Mouse (Mus musculus) heart, adult 11 months (tissue): ENCODE measurements at regions not wholly inside any gene's neighbourhood (a gene's known extent, or its start where the extent isn't known, plus 50 kb on each side); places are given as distances from the start of the nearest gene placed in this dataset.

Source experiments
- DNase-seq: peaks from one replicate; pipeline ENCODE4 v3.0.0; 2022

- DNase-seq: no peak
Observed at GRCm38 (mm10) chr7:75360874-75361273, 51.8 kb upstream of the Sv2b start.

GRCm38 (mm10) chr7:75362541-75362940 lies 53.5 kb upstream of the Sv2b start:
- no peak for DNase-seq

GRCm38 (mm10) chr7:75365480-75365879 lies 56.4 kb upstream of the Sv2b start:
- no peak for DNase-seq

DNA sequence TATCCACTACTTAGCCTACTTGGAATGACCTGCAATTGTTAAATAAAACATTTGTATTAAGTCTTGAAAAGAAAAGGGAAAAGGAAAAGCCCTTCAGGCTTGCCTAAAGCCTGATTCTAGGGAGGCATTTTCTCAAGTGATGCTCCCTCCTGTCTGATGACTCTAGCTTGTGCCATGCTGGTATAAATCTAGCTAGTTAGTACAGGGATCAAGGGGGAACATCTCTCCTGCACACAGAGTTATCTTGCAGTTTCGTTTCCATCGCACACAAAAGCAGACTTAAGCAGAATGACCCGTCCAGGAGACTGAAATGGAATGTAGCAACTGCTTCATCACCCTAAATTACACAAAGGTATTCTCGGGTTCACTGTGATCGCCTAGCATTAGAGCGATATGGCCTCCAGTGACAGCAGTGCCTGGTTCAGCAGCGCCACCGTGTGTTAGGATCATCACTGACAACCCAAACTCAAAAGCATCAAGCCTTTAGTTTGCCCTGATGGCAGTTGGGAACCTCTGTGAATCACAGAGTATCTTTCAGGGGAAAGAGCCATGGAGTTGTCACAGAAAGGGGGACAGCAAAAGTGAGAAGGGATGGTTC lies 57.3 kb upstream of the Sv2b start:
- DNase-seq: peak; percentile 90

DNA sequence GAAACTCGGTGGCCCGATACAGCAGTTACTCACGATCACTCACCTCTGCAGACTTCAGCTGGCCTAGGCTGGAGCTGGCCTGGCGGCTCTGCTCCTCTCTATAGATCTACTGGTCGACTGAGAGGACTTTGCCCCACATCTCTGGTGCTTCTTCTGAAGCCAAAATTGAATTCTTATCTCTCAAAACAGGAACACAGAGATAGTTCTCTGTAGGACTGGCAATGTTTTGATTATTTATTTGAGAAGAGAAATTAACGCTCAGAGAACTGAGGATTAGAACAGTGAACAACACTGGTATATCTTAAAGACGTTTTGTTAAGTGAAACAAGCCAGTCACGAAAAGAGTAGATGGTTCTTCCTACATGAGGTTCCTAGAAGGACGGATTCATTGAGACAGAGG lies 59.3 kb upstream of the Sv2b start:
- no peak for DNase-seq

- DNase-seq: no peak
Observed at GRCm38 (mm10) chr7:75369366-75369765, 60.3 kb upstream of the Sv2b start.

DNA sequence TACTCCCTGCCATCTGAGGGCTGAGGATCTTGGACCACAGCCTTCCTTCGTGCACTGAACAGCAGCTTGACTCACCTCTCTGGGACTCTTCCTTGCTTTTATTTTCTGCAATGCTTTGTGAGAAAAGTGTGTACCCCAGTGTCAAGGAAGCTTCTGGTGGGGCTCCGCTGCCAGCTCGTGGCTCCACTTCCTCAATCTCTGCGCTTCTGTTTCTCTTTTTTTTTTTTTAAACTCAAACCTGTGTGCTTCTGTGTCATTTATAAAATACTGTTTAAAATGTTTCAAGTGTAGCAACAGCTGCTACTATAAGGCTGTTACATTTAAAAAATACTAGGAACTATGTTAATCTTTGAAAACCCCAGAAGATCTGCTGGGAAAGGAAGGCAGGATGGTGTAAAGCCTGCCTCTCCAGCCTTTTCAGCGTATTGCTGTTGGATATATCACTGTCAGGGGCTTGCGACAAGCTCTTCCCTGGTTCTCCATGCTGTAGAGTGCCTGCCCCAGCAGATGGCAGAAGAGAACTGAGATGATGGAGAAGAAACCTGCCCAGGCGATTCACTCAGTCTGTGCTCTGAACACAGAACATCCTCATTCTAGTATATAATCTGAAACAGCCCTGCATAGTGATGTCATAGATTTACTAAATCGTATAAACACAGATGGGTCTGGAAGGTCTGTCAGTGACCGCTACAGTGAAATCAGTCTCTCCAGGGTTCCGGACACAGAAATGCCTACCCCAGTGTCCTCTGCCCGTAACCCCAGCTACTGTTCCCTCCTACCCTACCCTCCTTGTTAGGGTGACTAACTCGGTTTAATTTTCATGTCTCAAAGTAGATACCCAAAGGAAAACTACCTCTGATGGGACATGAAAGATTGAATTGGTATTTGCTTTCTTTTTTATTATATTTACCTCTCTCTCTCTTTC lies 61.8 kb upstream of the Sv2b start:
- peak; percentile 97 for DNase-seq

DNA sequence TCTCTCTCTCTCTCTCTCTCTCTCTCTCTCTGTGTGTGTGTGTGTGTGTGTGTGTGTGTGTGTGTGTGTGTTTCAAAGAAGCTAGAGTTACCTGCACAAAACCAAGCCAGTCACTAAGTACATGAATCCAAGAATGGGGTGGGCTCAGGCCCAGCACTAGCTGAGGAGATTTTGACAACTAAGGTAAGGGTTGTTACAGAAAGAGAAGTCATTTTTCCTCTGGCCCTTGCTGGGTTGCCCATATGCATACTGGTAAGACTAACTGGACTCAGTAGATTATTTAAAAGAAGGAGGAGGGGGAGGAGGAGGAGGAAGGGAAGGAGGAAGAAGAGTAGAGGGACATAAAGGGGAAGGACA lies 62.4 kb upstream of the Sv2b start:
- DNase-seq: no peak

- peak; percentile 97 for DNase-seq
Observed at GRCm38 (mm10) chr7:75371991-75372390, 62.9 kb upstream of the Sv2b start.

- no peak for DNase-seq
Observed at GRCm38 (mm10) chr7:75372892-75373444, 63.9 kb upstream of the Sv2b start.

DNA sequence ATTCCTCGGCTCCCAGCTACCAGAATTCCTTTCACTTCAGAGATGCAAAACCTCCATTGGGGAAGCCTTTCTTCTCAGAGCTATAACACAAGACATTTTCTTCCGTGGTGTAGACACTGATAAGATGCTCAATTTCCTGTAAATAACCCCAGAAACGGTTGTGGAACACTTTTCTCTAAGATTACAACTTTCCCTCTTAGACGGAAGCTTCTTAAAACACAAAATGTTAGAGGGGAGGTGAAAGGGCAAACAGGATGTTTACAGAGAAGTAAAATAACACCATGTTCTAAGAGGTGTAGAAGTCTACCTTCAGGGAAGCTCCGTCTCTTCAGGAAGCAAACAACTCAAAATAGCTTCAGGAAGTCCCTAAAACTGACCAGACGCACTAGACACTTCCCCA lies 65.4 kb upstream of the Sv2b start:
- DNase-seq: no peak

- DNase-seq: peak; percentile 53
Observed at GRCm38 (mm10) chr7:75379595-75379994, 70.5 kb upstream of the Sv2b start.

- peak; percentile 88 for DNase-seq
Observed at GRCm38 (mm10) chr7:75384506-75384911, 70.8 kb upstream of the Akap13 start.

GRCm38 (mm10) chr7:75387033-75387432 lies 68.3 kb upstream of the Akap13 start:
- DNase-seq: peak; percentile 66

GRCm38 (mm10) chr7:75387821-75388431 lies 67.4 kb upstream of the Akap13 start:
- DNase-seq: peak; percentile 53

GRCm38 (mm10) chr7:75390162-75390561 lies 65.2 kb upstream of the Akap13 start:
- DNase-seq: peak; percentile 71

DNA sequence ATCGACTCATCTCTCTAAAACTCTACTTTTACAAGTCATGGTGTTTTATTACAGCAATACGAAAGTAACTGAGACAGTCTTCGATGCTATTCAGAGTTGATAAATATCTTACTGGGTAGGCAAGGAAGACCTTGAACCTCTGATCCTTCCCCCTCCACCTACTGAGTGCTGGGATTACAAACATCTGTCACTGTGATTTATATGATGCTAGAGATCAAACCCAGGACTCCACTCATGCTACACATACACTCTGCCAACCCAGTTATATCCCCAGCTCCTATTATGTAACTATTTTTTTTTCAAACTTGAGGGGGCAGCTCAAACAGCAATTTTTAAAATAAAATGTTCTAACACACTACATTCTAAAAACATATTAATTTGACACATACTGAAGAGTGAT lies 62.6 kb upstream of the Akap13 start:
- DNase-seq: no peak

DNA sequence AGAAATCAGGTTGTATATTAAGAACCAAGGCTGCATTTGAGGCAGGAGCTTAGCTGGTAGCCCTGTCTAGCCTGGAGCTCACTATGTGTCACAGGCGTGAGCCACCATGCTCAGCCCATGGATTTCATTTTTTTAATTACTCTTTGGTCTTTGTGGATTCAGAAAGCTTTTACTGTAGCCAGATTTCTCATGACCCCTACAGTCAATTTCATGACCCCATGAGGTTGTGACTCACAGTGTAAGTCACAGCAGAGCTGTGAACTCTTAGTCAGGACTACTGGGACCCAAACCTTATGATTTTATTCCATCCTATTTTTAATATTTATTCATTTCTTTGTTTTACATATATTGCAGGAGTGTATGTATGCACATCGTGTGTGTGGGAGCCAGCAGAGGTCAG lies 61.9 kb upstream of the Akap13 start:
- DNase-seq: peak; percentile 22

- DNase-seq: peak; percentile 88
Observed at GRCm38 (mm10) chr7:75394866-75395580, 60.3 kb upstream of the Akap13 start.

DNA sequence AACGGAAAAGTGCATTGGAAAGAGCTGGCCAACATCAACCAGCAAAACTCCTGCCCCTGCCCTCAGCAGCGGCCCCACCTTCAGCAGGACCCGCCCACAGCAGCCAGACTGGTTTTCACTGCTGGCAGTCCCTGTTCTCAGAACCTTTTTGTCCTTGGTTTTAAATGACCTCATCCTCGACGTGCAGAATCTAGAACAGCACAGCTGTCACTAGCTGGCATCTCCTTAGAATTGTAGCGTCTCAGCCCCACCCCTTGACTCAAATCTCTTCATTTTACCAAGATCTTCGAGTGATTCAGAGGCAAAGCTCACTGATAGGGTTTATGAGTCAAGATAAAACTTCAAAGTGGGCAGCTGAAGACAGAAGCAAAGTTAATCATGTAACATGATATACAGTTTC lies 57.8 kb upstream of the Akap13 start:
- DNase-seq: peak; percentile 94

GRCm38 (mm10) chr7:75398480-75398879 lies 56.9 kb upstream of the Akap13 start:
- peak; percentile 44 for DNase-seq

DNA sequence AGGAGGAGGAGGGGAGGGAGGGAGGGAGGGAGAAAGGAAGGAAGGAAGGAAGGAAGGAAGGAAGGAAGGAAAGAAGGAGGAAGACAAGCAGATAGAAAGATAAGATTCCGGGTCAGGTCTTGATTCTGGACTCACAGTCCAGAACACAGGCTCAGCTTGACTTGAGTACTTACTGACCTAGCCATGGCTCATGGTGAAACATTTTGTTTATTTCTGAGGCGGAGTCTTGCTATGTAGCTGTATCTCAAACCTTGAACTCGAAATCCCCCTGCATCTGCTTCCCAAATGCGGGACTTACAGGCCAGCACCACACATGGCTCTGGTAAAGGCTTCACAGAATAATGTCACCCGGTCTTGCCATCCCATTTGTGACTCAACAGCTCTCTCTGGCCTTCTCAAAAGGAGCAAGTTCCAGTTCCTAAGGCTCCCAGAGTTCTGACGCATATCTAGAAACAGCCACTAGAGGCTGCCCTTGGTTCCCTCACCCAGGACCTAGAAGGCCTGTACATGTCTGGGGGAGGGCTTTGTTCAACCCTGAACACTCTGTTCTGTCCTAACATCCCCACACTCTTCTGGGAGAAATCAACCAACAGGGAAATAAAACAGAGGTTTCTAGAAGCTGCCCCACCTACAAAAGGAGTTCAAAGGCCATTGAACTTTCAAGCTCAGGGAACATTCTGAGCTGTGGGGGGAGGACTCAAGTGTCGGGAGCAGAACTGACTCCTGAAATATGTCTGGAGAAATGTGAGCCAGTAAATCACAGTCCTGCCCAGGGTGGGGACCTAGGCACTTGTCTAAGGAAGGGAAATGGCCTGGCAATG lies 56.2 kb upstream of the Akap13 start:
- DNase-seq: peak; percentile 99
